Mouse (Mus musculus) spleen, adult 2 months (tissue): ENCODE data around the gene Pik3ca. TPM values are rescaled to one million over a fixed set of nuclear protein-coding genes. Genes with fewer than 3 reads are reported as not detected.
A peak's percentile ranks its signal among the peaks of the same experiment; 100 is the strongest.

Experiments
- DNase-seq, 2 experiments: peaks; one replicate each; pipeline versions ENCODE4 v3.0.0 to v3.0.0-alpha.2; 2012 to 2021; ENCODE audit warnings: low spot score in 2 of 2, low read depth in 1 of 2
- H3K27ac ChIP-seq: fragments of 200-500 bp; 2 replicates; pipeline ENCODE4 v1.5.1; 2012; ENCODE audit warnings: low read length, inconsistent platforms; ENCODE audit not compliant: insufficient read depth
- H3K27me3 ChIP-seq: fragments of 200-500 bp; 2 replicates; pipeline ENCODE4 v1.6.1; 2012; ENCODE audit warnings: mild to moderate bottlenecking, moderate library complexity, low read length, inconsistent platforms; ENCODE audit not compliant: control insufficient read depth, insufficient read depth
- H3K36me3 ChIP-seq: fragments of 200-500 bp; 2 replicates; pipeline ENCODE4 v1.6.1; 2012; ENCODE audit warnings: mild to moderate bottlenecking, low read length, inconsistent platforms; ENCODE audit not compliant: control insufficient read depth, insufficient read depth
- H3K4me1 ChIP-seq: fragments of 200-500 bp; 2 replicates; pipeline ENCODE4 v1.6.1; 2011; ENCODE audit warnings: inconsistent platforms; ENCODE audit not compliant: control insufficient read depth, insufficient read depth, insufficient read length
- H3K4me3 ChIP-seq: fragments of 200-500 bp; 2 replicates; pipeline ENCODE4 v1.5.1; 2011; ENCODE audit warnings: mild to moderate bottlenecking, inconsistent platforms; ENCODE audit not compliant: insufficient read depth, insufficient read length; ENCODE audit errors: extremely low read depth
- CTCF ChIP-seq: fragments of 200-500 bp; IDR thresholded peaks from 2 replicates; pipeline ENCODE4 v1.5.1; 2011; ENCODE audit warnings: mild to moderate bottlenecking, inconsistent platforms; ENCODE audit not compliant: insufficient read depth, insufficient read length, insufficient replicate concordance; ENCODE audit errors: extremely low read depth
- POLR2A ChIP-seq: fragments of 200-500 bp; IDR thresholded peaks from 2 replicates; pipeline ENCODE4 v1.6.1; 2011; ENCODE audit warnings: low read depth, low read length, inconsistent platforms
- WGBS: fragments of 180-500 bp; shearing (Covaris S2); methylation state at CpG from one replicate; pipeline ENCODE4 v1.1.7; 2018; 5-methylcytosine and 5-hydroxymethylcytosine counted together
- polyA plus RNA-seq: library from polyadenylated mRNA; depleted of rRNA; stranded (reverse); fragments of >200 nt; gene quantifications from 2 replicates; pipeline ENCODE4 v1.2.3, GENCODE M21; 2012

The Pik3ca gene
- polyA plus RNA-seq, 1 experiment: 3.7 TPM

- H3K27ac ChIP-seq: no peak overlapping the region
- 91% methylated on average over 4 of the region's 4 CpGs for WGBS
- TF ChIP-seq POLR2A: no peak
- H3K4me1 ChIP-seq: no peaks in the 10 kb centered on the region
- no peak overlapping the region for H3K4me3 ChIP-seq
- no peaks in the 10 kb centered on the region for H3K27me3 ChIP-seq
- no peaks in the 10 kb centered on the region for H3K36me3 ChIP-seq
- no peak for DNase-seq
Measured at GRCm38 (mm10) chr3:32392841-32393240, 4.6 kb upstream of the Pik3ca start.

GRCm38 (mm10) chr3:32393986-32394385, 3.5 kb upstream of the Pik3ca start:
- Histone ChIP-seq H3K36me3 (no peaks in the 10 kb centered on the region), H3K4me1 (no peaks in the 10 kb centered on the region; the same call in 1 of the 2 replicates), H3K27me3 (no peaks in the 10 kb centered on the region), H3K27ac (no peak overlapping the region), H3K4me3 (no peak overlapping the region)
- no peak for DNase-seq
- TF ChIP-seq CTCF (no peak), POLR2A (no peak)
- WGBS: 93% methylated on average over 8 of the region's 8 CpGs

GRCm38 (mm10) chr3:32395771-32396551, 1.5 kb upstream of the Pik3ca start:
- 20% methylated on average over 24 of the region's 24 CpGs for WGBS
- H3K4me1 ChIP-seq: peaks cover 14% of the 10 kb centered on the region; the same call in 1 of the 2 replicates
- H3K27me3 ChIP-seq: no peaks in the 10 kb centered on the region
- H3K4me3 ChIP-seq: peak overlapping the region; percentile 88
- no peaks in the 10 kb centered on the region for H3K36me3 ChIP-seq
- peak in 1 of 2 experiments; percentile 19 for DNase-seq
- TF ChIP-seq POLR2A (no peak), CTCF (no peak)
- H3K27ac ChIP-seq: peak overlapping the region; percentile 91

DNA sequence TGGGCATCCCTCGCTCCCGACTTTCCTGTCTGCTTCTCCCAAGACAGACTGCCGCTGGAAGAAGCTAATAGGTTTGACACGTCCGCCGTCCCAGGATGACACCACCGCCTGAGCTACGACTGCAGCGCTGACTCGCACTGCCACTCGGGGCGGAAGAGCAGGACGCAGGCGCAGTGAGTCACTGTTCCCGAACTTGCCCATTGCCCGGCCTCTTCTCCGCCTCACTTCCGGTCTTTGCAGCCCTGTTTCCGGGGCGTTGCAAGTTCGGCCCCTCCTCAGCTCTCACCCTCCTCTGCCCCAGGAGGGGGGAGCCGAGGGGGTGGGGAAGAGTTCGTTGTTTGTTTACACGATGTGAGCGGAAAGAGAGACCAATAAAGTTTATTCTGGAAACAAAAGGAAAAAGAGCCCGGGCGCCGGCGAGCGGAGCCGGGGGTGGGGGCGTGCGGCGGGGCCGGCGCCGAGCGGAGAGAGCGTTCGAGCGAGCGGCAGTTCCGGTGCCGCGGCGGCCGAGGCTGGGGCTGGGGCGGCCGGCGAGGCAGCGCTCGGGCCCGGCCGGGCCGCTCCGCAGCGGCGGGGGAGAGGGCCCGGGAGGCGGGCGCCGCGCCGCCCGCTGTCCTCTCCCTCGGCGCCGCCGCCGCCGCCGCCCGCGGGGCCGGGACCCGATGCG, 544 bp upstream of the Pik3ca start:
- H3K27ac ChIP-seq: peak overlapping the region; percentile 96
- WGBS: 1% methylated on average over 64 of the region's 77 CpGs
- peak; percentile 94 to 97 for DNase-seq
- no peaks in the 10 kb centered on the region for H3K36me3 ChIP-seq
- H3K27me3 ChIP-seq: no peaks in the 10 kb centered on the region
- peaks cover 14% of the 10 kb centered on the region; the same call in 1 of the 2 replicates for H3K4me1 ChIP-seq
- TF ChIP-seq POLR2A (peak; percentile 97), CTCF (0 out of 2 replicates have a peak, but pooled peaks have one; percentile 15)
- peak overlapping the region; percentile 88 for H3K4me3 ChIP-seq

GRCm38 (mm10) chr3:32398175-32398538, 686 bp downstream of the Pik3ca start:
- H3K36me3 ChIP-seq: no peaks in the 10 kb centered on the region
- H3K27me3 ChIP-seq: no peaks in the 10 kb centered on the region
- H3K4me1 ChIP-seq: peaks cover 18% of the 10 kb centered on the region
- DNase-seq: no peak
- H3K4me3 ChIP-seq: peak overlapping the region; percentile 79; the same call in 1 of the 2 replicates
- 2% methylated on average over 7 of the region's 7 CpGs for WGBS
- TF ChIP-seq CTCF (no peak), POLR2A (no peak)
- H3K27ac ChIP-seq: 0 out of 2 replicates have a peak overlapping the region, but pooled peaks have one; percentile 96

GRCm38 (mm10) chr3:32398623-32399022, 1.2 kb downstream of the Pik3ca start:
- DNase-seq: no peak
- H3K27ac ChIP-seq: no peak overlapping the region
- peaks cover 22% of the 10 kb centered on the region for H3K4me1 ChIP-seq
- no peak for TF ChIP-seq CTCF
- no peak for TF ChIP-seq POLR2A
- no peak overlapping the region for H3K4me3 ChIP-seq
- no peaks in the 10 kb centered on the region for H3K36me3 ChIP-seq
- 16% methylated on average over 4 of the region's 4 CpGs for WGBS
- H3K27me3 ChIP-seq: no peaks in the 10 kb centered on the region

- H3K27ac ChIP-seq: no peak overlapping the region
- TF ChIP-seq CTCF (no peak), POLR2A (no peak)
- no peaks in the 10 kb centered on the region for H3K27me3 ChIP-seq
- 74% methylated on average over 4 of the region's 4 CpGs for WGBS
- peaks cover 22% of the 10 kb centered on the region for H3K4me1 ChIP-seq
- DNase-seq: no peak
- H3K4me3 ChIP-seq: no peak overlapping the region
- no peaks in the 10 kb centered on the region for H3K36me3 ChIP-seq
Measured at GRCm38 (mm10) chr3:32399381-32399780, 1.9 kb downstream of the Pik3ca start.
